Mouse (Mus musculus): ENCODE data around the gene Olfr1441. TPM values are rescaled to one million over a fixed set of nuclear protein-coding genes. Genes with fewer than 3 reads are reported as not detected.

Gene Olfr1441
- not detected for polyA plus RNA-seq (2017; shearing (Covaris generic))

DNA sequence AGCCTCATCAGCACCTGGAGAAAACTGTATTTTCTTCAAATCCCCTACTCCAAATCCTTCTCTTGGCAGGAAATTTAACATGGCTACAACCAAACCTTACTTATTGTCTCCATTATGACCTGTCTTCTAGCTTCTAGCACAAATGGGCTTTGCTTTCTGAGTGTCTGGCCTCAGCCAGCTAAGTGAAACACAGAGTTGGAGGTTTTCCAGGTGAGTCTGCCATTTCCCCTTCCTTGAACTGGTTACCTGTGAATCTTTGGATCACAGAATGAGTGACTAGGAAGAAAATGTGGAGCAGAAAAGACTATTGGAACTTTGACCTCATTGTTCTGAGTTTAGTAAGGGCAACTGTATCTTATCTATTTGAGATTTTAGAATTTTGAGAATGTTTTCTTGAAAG is at the start of gene Olfr1441:
Gene Olfr1441, plus strand, starts transcription at position 73 of the 400 bp plus-strand sequence.

DNA sequence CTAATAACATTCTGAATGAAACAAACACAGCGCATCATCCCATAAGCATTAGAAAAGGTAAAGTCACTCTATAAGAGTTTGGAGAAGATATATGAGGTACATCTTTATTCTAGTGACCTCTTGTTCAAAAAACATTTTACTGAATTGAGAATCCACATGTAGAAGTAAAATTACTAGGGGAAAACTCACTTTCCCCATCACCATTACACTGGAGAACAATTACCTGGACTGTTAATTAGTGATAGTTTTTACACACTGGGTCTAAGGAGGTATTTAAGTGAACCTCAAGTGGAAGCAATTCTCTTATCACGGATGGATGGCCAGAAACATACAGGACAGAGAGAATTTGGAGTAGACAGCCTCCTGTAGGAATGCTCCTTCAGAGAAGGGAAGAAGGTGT is 30.3 kb upstream of the Olfr1441 start, which contains the start of gene Olfr1440:
Gene Olfr1440, plus strand, starts transcription at position 301 of the 400 bp plus-strand sequence.

DNA sequence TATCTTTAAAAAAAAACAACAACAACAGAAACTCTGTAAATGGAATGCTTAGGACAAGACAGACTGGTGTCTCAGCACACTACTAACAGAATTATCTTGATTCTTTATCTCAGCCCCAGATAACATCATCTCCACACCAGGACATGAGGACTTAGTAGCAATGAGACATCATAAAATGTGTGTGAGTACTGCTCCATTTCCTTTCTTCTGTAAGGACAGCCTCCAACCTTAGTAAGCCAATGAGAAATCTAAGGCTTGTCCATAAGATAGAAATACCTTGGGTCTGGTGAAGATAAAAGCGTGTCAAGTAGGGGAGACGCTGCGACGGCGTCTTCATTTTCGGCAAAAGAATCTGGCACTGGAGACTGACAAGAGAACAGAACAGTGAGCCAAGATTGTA is 10.4 kb downstream of the Olfr1441 start, which contains the start of gene Pfpl:
Gene Pfpl, plus strand, starts transcription at position 301 of the 400 bp plus-strand sequence.

DNA sequence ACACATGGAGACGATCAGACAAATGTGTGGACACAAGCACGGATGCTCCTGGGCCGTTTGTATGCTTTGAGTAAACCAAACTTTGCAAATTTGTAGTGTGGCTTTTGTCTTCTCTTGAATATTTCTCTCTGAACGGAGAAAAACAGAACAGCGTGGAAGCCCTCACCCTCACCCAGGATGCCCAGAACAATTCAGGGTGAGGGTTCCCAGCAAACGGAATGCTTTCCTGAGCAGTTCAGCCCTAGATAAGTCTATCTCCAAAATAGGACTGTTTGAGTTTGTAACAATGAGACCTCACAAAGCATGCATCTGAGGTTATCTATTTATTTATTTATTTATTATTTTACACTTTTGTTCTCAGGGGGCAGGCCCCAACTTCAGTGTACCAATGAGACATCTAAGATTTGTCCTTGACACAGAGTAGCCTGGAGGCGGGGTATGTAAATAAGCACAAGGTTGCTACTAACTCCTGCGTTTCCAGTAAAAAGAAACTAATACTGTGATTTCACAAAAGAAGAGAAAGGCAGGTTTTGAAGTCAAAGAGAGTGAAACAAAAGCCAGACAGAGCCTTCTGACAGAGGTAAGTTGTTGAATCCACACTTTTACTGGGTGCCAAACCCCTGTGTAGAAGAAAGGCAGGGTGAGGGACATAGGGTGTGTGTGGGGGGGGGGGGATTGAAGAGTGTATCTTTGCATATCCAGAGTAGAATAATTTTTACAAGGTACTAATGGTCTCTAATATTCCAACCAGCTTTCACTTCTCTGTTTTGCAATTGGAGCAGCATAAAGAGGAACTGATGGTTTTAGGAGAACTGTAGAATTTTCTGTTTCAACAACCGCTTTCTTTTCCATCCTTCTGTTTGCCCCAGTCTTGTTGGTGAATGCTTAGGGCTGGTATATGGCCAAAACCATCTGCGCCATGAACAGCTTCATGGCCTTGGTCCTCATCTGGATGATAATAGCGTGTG is 43.3 kb downstream of the Olfr1441 start, which contains the start of gene Mpeg1:
Gene Mpeg1, plus strand, starts transcription at position 498 of the 968 bp plus-strand sequence.

Other genes with a start within 250 kb of the Olfr1441 start
- under 1 TPM; 0.13 to 0.48 TPM for gene Olfr1555-ps1, start 247.3 kb upstream of the Olfr1441 start, polyA plus RNA-seq (2017; shearing (Covaris generic))
- gene Olfr1431, start 216.8 kb upstream of the Olfr1441 start, polyA plus RNA-seq (2017; shearing (Covaris generic)) = under 1 TPM; 0.12 TPM
- not detected for gene Olfr1432, start 184.8 kb upstream of the Olfr1441 start, polyA plus RNA-seq (2017; shearing (Covaris generic))
- under 1 TPM; 0.17 to 0.71 TPM for gene Olfr262, start 175.8 kb upstream of the Olfr1441 start, polyA plus RNA-seq (2017; shearing (Covaris generic))
- under 1 TPM in 1 of 2 experiments, not detected in 1; 0.60 TPM for gene Olfr235, start 156.4 kb upstream of the Olfr1441 start, polyA plus RNA-seq (2017; shearing (Covaris generic))
- not detected for gene Olfr1434, start 137.6 kb upstream of the Olfr1441 start, polyA plus RNA-seq (2017; shearing (Covaris generic))
- not detected for gene Olfr1436, start 118.3 kb upstream of the Olfr1441 start, polyA plus RNA-seq (2017; shearing (Covaris generic))
- gene Olfr1437, start 92.3 kb upstream of the Olfr1441 start, polyA plus RNA-seq (2017; shearing (Covaris generic)) = under 1 TPM in 1 of 2 experiments, not detected in 1; 0.11 TPM
- under 1 TPM; 0.08 to 0.71 TPM for gene Olfr1438-ps1, start 81.5 kb upstream of the Olfr1441 start, polyA plus RNA-seq (2017; shearing (Covaris generic))
- under 1 TPM in 1 of 2 experiments, not detected in 1; 0.23 TPM for gene Olfr1440, start 30.2 kb upstream of the Olfr1441 start, polyA plus RNA-seq (2017; shearing (Covaris generic))
- under 1 TPM; 0.11 to 0.21 TPM for gene Pfpl, start 10.5 kb downstream of the Olfr1441 start, polyA plus RNA-seq (2017; shearing (Covaris generic))
- gene Mpeg1, start 43.3 kb downstream of the Olfr1441 start, polyA plus RNA-seq (2017; shearing (Covaris generic)) = 1 to 10 TPM in 1 of 2 experiments, under 1 TPM in 1; 0.04 to 1.4 TPM
- 1 to 10 TPM; 7.9 to 9.0 TPM for gene Dtx4, start 84.0 kb downstream of the Olfr1441 start, polyA plus RNA-seq (2017; shearing (Covaris generic))
- gene Fam111a, start 128.3 kb downstream of the Olfr1441 start, polyA plus RNA-seq (2017; shearing (Covaris generic)) = 10 to 100 TPM; 42.0 to 45.4 TPM
- under 1 TPM in 1 of 2 experiments, not detected in 1; 0.37 TPM for gene Gm4952, start 182.5 kb downstream of the Olfr1441 start, polyA plus RNA-seq (2017; shearing (Covaris generic))
- not detected for gene Glyat, start 215.9 kb downstream of the Olfr1441 start, polyA plus RNA-seq (2017; shearing (Covaris generic))

Data from inflammation-experienced regulatory T-cells (primary cell).